Mouse (Mus musculus) heart, embryonic 15.5 days (tissue): ENCODE data around the gene D17H6S53E. TPM values are rescaled to one million over a fixed set of nuclear protein-coding genes. Genes with fewer than 3 reads are reported as not detected.

Experiments used
- ATAC-seq: fragments of 200-750 bp; cut with Nextera tagmentation; replicated peaks from 2 replicates; pipeline ENCODE4 v1.8.0; 2017; ENCODE audit warnings: low read depth, moderate TSS enrichment; ENCODE audit not compliant: insufficient number of reproducible peaks, insufficient read depth, low FRiP score
- H3K27ac ChIP-seq: fragments of 300-500 bp; sonication (generic); 2 replicates; pipeline ENCODE4 v1.5.1; 2015; ENCODE audit warnings: mild to moderate bottlenecking, inconsistent platforms
- H3K27me3 ChIP-seq: fragments of 300-500 bp; sonication (generic); 2 replicates; pipeline ENCODE4 v1.6.1; 2015; ENCODE audit warnings: inconsistent platforms
- H3K36me3 ChIP-seq: fragments of 300-500 bp; sonication (generic); 2 replicates; pipeline ENCODE4 v1.6.1; 2015; ENCODE audit warnings: mild to moderate bottlenecking, inconsistent platforms
- H3K4me1 ChIP-seq: fragments of 300-500 bp; sonication (generic); replicated peaks from 2 replicates; pipeline ENCODE4 v1.6.1; 2015; ENCODE audit warnings: inconsistent platforms
- H3K4me2 ChIP-seq: fragments of 300-500 bp; sonication (generic); 2 replicates; pipeline ENCODE4 v1.6.1; 2015; ENCODE audit warnings: inconsistent platforms, mild to moderate bottlenecking, moderate library complexity
- H3K4me3 ChIP-seq: fragments of 300-500 bp; sonication (generic); 2 replicates; pipeline ENCODE4 v1.5.1; 2015; ENCODE audit warnings: mild to moderate bottlenecking, inconsistent platforms
- H3K9ac ChIP-seq: fragments of 300-500 bp; sonication (generic); 2 replicates; pipeline ENCODE4 v1.6.1; 2015; ENCODE audit warnings: mild to moderate bottlenecking, inconsistent platforms
- H3K9me3 ChIP-seq: fragments of 300-500 bp; sonication (generic); replicated peaks from 2 replicates; pipeline ENCODE4 v1.6.1; 2016; ENCODE audit warnings: inconsistent platforms
- WGBS: fragments of 180-500 bp; shearing (Covaris S2); methylation state at CpG from one replicate; pipeline ENCODE4 v1.1.7; 2015; ENCODE audit warnings: mixed read lengths; 5-methylcytosine and 5-hydroxymethylcytosine counted together
- polyA plus RNA-seq: library from polyadenylated mRNA; unstranded; fragments of >200 nt; fragmentation: Nextera tagmentation; extraction: Ambion mirVana; gene quantifications from 2 replicates; pipeline ENCODE4 v1.2.1, GENCODE M21; 2015

The D17H6S53E gene
- polyA plus RNA-seq: 10.1 and 11.2 TPM in 2 replicates

- Histone ChIP-seq H3K4me2 (peak within 1 kb of the TSS; percentile 86), H3K4me1 (peaks cover 36% of the 10 kb centered on the region), H3K9ac (peak within 1 kb of the TSS; percentile 84), H3K36me3 (peaks cover 22% of the 10 kb centered on the region), H3K27me3 (no peaks in the 10 kb centered on the region), H3K27ac (peak within 1 kb of the TSS; percentile 94), H3K4me3 (peak within 1 kb of the TSS; percentile 86), H3K9me3 (no peaks in the 10 kb centered on the region)
- ATAC-seq: peak; percentile 63
- under 1% methylated on average over 36 of the region's 36 CpGs for WGBS
Measured at GRCm38 (mm10) chr17:35126206-35126611, at the start of gene D17H6S53E. Gene D17H6S53E, plus strand, starts transcription at chr17:35126373.

DNA sequence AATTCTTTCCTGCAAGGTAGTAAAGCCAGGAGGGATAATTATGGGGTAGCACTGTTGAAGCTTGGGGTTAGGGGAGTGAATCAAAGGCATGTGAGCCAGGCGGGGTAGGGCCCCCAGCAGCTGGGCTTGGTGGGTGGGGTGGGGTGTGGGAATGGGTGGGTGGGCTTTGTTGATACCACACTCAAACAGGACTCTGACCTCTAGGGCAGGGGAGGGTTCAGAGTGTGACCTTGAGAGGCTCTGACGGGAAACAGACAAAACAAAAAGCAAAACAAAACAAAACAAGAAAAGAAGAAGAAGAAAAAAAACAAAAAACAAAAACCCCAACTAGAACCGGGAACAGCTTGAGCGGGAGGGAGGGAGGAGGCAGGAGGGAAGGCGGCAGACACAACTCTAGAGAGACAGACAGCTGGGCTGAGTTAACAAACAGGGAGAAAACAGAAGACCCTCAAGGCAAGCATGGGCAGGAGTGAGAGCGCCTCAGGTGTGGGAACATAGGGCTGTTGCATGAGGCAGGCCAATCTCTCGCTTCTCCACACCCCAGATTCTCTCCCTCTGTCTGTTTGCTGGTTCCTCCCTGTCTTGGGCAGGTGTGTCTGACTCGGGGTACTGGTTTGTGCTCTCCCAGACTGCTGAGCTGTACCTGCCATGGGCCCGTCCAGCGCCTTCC is 49.5 kb upstream of the D17H6S53E start, which contains the start of gene Ly6g6e:
Ly6g6e (plus strand) TSS at position 396 of the 670 bp plus-strand sequence.
- Histone ChIP-seq H3K4me1 (peaks cover 26% of the 10 kb centered on the region), H3K9me3 (no peaks in the 10 kb centered on the region), H3K4me3 (peak within 1 kb of the TSS; percentile 37), H3K27me3 (peaks cover 4% of the 10 kb centered on the region; the same call in 1 of the 2 replicates), H3K27ac (peak within 1 kb of the TSS; percentile 10; the same call in 1 of the 2 replicates), H3K36me3 (no peaks in the 10 kb centered on the region), H3K9ac (peak within 1 kb of the TSS; percentile 42), H3K4me2 (peak within 1 kb of the TSS; percentile 59)
- ATAC-seq: no peak
- 33% methylated on average over 10 of the region's 10 CpGs for WGBS

- Histone ChIP-seq H3K4me2 (peak overlapping the region; percentile 59), H3K4me1 (peaks cover 26% of the 10 kb centered on the region), H3K27me3 (peaks cover 4% of the 10 kb centered on the region; the same call in 1 of the 2 replicates), H3K4me3 (peak overlapping the region; percentile 37), H3K9me3 (no peaks in the 10 kb centered on the region), H3K36me3 (no peaks in the 10 kb centered on the region), H3K9ac (peak overlapping the region; percentile 14; the same call in 1 of the 2 replicates), H3K27ac (peak overlapping the region; percentile 10; the same call in 1 of the 2 replicates)
- no peak for ATAC-seq
- WGBS: 41% methylated on average over 2 of the region's 2 CpGs
Measured at GRCm38 (mm10) chr17:35077285-35077684, 48.9 kb upstream of the D17H6S53E start.

DNA sequence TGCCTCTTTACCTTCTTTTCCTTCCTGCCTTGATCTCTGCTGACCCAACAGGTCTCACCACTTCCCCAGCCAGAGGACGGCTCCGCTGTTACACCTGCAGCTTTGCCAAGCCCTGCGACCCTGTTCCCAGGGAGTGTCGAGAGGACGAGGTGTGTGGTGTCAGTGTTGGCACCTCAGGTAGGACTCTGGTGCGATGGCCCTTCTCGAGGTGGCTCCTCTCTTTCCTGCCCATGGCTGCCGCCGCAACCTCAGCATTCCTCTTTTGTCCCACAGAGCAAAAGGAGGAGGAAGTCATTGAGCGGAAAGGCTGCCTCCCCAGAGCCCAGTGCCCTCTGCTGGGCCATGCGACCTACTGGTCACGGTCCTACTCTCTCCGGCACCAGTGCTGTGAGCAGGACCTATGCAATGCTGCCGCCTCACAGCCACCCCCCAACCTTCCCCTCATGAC is 48.4 kb upstream of the D17H6S53E start, which contains the start of gene Ly6g6d:
Ly6g6d (minus strand) TSS at position 280 of the 448 bp plus-strand sequence.
- Histone ChIP-seq H3K4me1 (peaks cover 26% of the 10 kb centered on the region), H3K27ac (peak within 1 kb of the TSS; percentile 10; the same call in 1 of the 2 replicates), H3K9me3 (no peaks in the 10 kb centered on the region), H3K4me3 (peak within 1 kb of the TSS; percentile 37), H3K27me3 (peaks cover 4% of the 10 kb centered on the region; the same call in 1 of the 2 replicates), H3K4me2 (peak within 1 kb of the TSS; percentile 59), H3K9ac (peak within 1 kb of the TSS; percentile 42), H3K36me3 (no peaks in the 10 kb centered on the region)
- WGBS: 12% methylated on average over 14 of the region's 14 CpGs
- peak; percentile 43; the same call in 1 of the 2 replicates for ATAC-seq

DNA sequence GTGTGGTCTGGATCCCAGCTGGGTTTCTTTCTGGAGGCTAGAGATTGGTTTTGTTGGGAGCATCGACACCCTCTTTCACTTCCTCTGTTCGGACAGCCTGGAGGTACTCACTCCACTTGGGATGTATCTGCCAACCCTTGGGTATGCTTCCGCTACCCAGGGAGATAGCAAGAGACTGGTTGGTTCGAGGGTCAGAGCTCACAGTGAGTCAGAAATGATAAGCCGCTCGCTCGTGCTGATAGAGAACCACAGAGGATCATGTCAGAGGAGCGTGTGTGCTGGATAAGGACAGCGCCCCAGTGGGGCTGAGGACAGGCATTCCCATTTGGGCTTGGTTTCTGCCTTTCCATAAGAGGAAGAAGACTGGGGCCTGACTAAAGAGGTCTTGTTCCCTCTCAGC is 46.4 kb upstream of the D17H6S53E start:
- Histone ChIP-seq H3K9me3 (no peaks in the 10 kb centered on the region), H3K36me3 (no peaks in the 10 kb centered on the region), H3K4me2 (peak overlapping the region; percentile 52), H3K4me1 (peaks cover 26% of the 10 kb centered on the region), H3K4me3 (no peak overlapping the region), H3K9ac (no peak overlapping the region), H3K27me3 (0 out of 2 replicates have a peak, but pooled peaks cover 4% of the 10 kb centered on the region), H3K27ac (0 out of 2 replicates have a peak overlapping the region, but pooled peaks have one; percentile 8)
- 17% methylated on average over 9 of the region's 9 CpGs for WGBS
- no peak; the same call in 1 of the 2 replicates for ATAC-seq

DNA sequence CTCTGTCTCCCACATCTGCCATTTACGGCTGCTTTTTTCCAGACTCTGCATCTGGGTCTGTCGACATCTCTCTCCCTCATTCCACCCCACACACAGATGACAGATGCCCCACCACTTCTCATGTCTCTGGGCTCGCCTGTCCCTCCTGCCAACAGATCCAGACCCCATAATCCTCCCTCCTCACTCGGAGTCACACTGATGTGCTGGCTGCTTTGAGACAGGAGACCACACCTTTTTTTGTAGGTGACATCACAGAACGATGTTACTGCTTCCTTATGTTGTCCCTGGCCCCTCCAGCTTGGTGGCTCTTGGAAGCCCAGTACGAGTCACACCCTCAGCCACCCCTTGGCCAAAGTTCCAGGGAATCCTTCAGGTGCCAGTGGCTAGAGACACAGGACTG is 45.9 kb upstream of the D17H6S53E start:
- no peak overlapping the region for H3K4me3 ChIP-seq
- 35% methylated on average over 6 of the region's 6 CpGs for WGBS
- no peaks in the 10 kb centered on the region for H3K9me3 ChIP-seq
- H3K4me1 ChIP-seq: peaks cover 26% of the 10 kb centered on the region
- 0 out of 2 replicates have a peak overlapping the region, but pooled peaks have one; percentile 8 for H3K27ac ChIP-seq
- H3K4me2 ChIP-seq: peak overlapping the region; percentile 52
- no peak for ATAC-seq
- no peak overlapping the region for H3K9ac ChIP-seq
- H3K27me3 ChIP-seq: 0 out of 2 replicates have a peak, but pooled peaks cover 4% of the 10 kb centered on the region
- no peaks in the 10 kb centered on the region for H3K36me3 ChIP-seq

GRCm38 (mm10) chr17:35080710-35081109 is 45.5 kb upstream of the D17H6S53E start:
- ATAC-seq: no peak

DNA sequence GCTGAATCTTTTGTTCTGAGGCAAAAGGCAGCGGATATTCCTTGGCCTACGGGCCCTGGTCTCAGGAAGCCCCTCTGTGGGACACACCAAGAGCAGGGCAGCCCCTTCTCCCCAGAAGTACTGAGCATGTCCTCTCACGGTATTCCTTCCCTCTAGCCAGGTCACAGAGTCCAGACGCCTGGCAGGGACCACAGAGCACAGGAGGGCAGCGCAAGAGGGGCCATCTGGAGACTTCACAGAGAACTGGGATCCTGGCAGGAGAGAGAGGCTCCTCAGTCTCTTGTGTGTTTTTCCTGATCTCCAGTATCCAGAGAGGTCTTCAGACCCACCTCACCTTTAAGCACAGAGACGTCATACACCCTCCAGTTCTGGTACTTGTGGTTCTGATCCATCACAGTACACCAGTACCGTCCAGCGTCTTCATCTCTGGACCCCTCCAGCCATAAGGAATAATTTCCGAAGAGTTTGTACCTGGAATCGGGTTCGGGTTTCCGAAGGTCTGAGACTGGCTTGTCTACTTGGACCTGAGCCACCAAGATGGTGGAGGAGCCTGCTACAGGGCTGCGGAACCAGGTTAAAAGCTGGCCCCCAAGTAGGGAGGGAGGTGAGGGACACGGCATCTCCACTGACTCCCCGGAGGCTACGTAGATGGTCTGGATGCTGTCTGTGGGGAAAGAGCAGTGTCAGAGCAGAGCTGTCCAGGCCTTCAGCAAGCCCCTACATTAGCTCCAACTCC is 43.2 kb upstream of the D17H6S53E start:
- H3K36me3 ChIP-seq: no peaks in the 10 kb centered on the region
- H3K4me2 ChIP-seq: no peak overlapping the region
- WGBS: 76% methylated on average over 16 of the region's 16 CpGs

More at GRCm38 (mm10) chr17:35080710-35081109, 45.5 kb upstream of the D17H6S53E start:
- Histone ChIP-seq H3K9ac (no peak overlapping the region), H3K9me3 (no peaks in the 10 kb centered on the region), H3K27me3 (0 out of 2 replicates have a peak, but pooled peaks cover 4% of the 10 kb centered on the region), H3K4me3 (no peak overlapping the region), H3K36me3 (no peaks in the 10 kb centered on the region), H3K4me1 (peaks cover 26% of the 10 kb centered on the region), H3K27ac (no peak overlapping the region), H3K4me2 (no peak overlapping the region)
- WGBS: 82% methylated on average over 4 of the region's 4 CpGs

DNA sequence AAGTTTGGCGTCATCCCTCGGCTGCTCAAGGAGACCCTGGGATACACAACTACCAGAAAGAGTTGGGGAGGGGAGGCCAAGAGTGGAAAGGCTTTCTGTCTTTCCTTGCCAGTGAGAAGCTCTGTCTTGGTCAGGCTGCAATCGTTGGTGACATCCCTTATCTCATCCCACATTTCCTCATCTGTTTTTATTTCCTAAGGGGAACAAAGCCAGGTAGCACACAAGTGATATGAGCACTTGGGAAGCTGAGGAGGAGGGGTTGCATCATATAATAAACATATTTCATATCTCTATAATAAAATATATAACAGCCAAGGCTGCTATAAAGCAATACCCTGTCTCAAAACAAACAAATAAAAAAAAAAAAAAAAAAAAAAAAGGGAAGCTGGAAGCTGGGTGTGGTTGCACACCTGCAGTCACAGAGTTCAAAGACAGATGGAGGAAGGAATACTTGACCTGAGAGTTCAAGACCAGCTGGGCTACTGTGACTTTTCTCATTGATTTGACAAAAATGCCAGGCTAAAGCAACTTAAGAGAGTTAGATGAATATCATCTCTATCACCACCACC is 42.2 kb upstream of the D17H6S53E start:
- Histone ChIP-seq H3K27ac (no peak overlapping the region), H3K9me3 (no peaks in the 10 kb centered on the region), H3K36me3 (no peaks in the 10 kb centered on the region), H3K9ac (no peak overlapping the region), H3K27me3 (0 out of 2 replicates have a peak, but pooled peaks cover 4% of the 10 kb centered on the region), H3K4me2 (no peak overlapping the region), H3K4me3 (no peak overlapping the region), H3K4me1 (peaks cover 10% of the 10 kb centered on the region)
- no peak for ATAC-seq
- WGBS: 55% methylated on average over 3 of the region's 3 CpGs

More for the DNA sequence above, 43.2 kb upstream of the D17H6S53E start:
- ATAC-seq: no peak
- Histone ChIP-seq H3K9ac (no peak overlapping the region), H3K9me3 (no peaks in the 10 kb centered on the region), H3K4me1 (peaks cover 12% of the 10 kb centered on the region), H3K27me3 (0 out of 2 replicates have a peak, but pooled peaks cover 4% of the 10 kb centered on the region), H3K4me3 (no peak overlapping the region), H3K27ac (no peak overlapping the region)

GRCm38 (mm10) chr17:35085208-35085865 is 40.8 kb upstream of the D17H6S53E start, which contains the start of gene Ly6g6f:
Gene Ly6g6f, minus strand, starts transcription at chr17:35085610.
- no peak within 1 kb of the TSS for H3K9ac ChIP-seq
- ATAC-seq: no peak
- 50% methylated on average over 7 of the region's 7 CpGs for WGBS

More at GRCm38 (mm10) chr17:35085208-35085865, 40.8 kb upstream of the D17H6S53E start, which contains the start of gene Ly6g6f:
- Histone ChIP-seq H3K27me3 (0 out of 2 replicates have a peak, but pooled peaks cover 4% of the 10 kb centered on the region), H3K9me3 (no peaks in the 10 kb centered on the region), H3K4me3 (no peak within 1 kb of the TSS), H3K4me2 (no peak within 1 kb of the TSS), H3K4me1 (peaks cover 6% of the 10 kb centered on the region), H3K36me3 (no peaks in the 10 kb centered on the region), H3K27ac (no peak within 1 kb of the TSS)
